Mouse (Mus musculus) ES-E14 (cell line): ENCODE measurements around the gene Nod1. TPM values are rescaled to one million over a fixed set of nuclear protein-coding genes. Genes with fewer than 3 reads are reported as not detected.
A peak's percentile ranks its signal among the peaks of the same experiment; 100 is the strongest.

Experiments
- DNase-seq: peaks from one replicate; pipeline ENCODE4 v3.0.0-alpha.2; 2013; ENCODE audit warnings: low read depth, low spot score
- H3K27ac ChIP-seq: 2 replicates; pipeline ENCODE4 v1.5.1; 2012; ENCODE audit warnings: low read depth, mild to moderate bottlenecking, low read length, moderate library complexity, mixed read lengths; ENCODE audit not compliant: poor library complexity, insufficient read depth, severe bottlenecking
- H3K36me3 ChIP-seq: 2 replicates; pipeline ENCODE4 v1.6.1; 2012; ENCODE audit warnings: mild to moderate bottlenecking, low read length, moderate library complexity, mixed read lengths; ENCODE audit not compliant: control insufficient read depth, poor library complexity, insufficient read depth, severe bottlenecking
- H3K4me1 ChIP-seq, 2 experiments: fragments of 150-350 bp in 1 of 2; sonication (generic) in 1 of 2; 2 replicates each; pipeline ENCODE4 v1.6.1; 2012; ENCODE audit warnings: low read length in 2 of 2, mild to moderate bottlenecking in 1 of 2, mixed read lengths in 1 of 2; ENCODE audit not compliant: control insufficient read depth in 2 of 2, insufficient read depth in 2 of 2, poor library complexity in 1 of 2
- H3K4me3 ChIP-seq, 2 experiments: fragments of 150-350 bp in 1 of 2; sonication (generic) in 1 of 2; 2 replicates each; pipeline ENCODE4 v1.5.1; 2012; ENCODE audit warnings: low read length in 2 of 2, low read depth in 1 of 2, mild to moderate bottlenecking in 1 of 2, mixed read lengths in 1 of 2; ENCODE audit not compliant: insufficient read depth in 1 of 2, poor library complexity in 1 of 2, severe bottlenecking in 1 of 2
- H3K9ac ChIP-seq: 2 replicates; pipeline ENCODE4 v1.6.1; 2012; ENCODE audit warnings: low read depth, mild to moderate bottlenecking, low read length, mixed read lengths; ENCODE audit not compliant: poor library complexity, insufficient read depth, severe bottlenecking
- H3K9me3 ChIP-seq: fragments of 150-350 bp; sonication (generic); 2 replicates; pipeline ENCODE4 v1.6.1; 2012; ENCODE audit warnings: low read depth, mild to moderate bottlenecking, low read length; ENCODE audit not compliant: control insufficient read depth, insufficient read depth
- CHD2 ChIP-seq: IDR thresholded peaks from 2 replicates; pipeline ENCODE4 v1.6.1; 2014; ENCODE audit warnings: mild to moderate bottlenecking, low read depth, low read length, inconsistent platforms
- HCFC1 ChIP-seq: IDR thresholded peaks from 2 replicates; pipeline ENCODE4 v1.6.1; 2012; ENCODE audit warnings: low read length, inconsistent platforms, borderline replicate concordance; ENCODE audit not compliant: insufficient read depth
- MAFK ChIP-seq: IDR thresholded peaks from 2 replicates; pipeline ENCODE4 v1.6.1; 2014; ENCODE audit warnings: mild to moderate bottlenecking, low read depth, low read length, inconsistent platforms; ENCODE audit not compliant: insufficient read depth
- ZC3H11A ChIP-seq: IDR thresholded peaks from 2 replicates; pipeline ENCODE4 v1.6.1; 2012; ENCODE audit warnings: low read depth, mild to moderate bottlenecking, inconsistent platforms, low read length, borderline replicate concordance
- ZNF384 ChIP-seq: IDR thresholded peaks from 2 replicates; pipeline ENCODE4 v1.6.1; 2012; ENCODE audit warnings: low read depth, low read length, inconsistent platforms
- in situ Hi-C, 2 experiments: fragments of 600-800 bp; cut with MboI; formaldehyde crosslinking; loops; one replicate each; pipeline ENCODE4 v1.15.1; 2025; ENCODE audit warnings: low sequenced_read_pairs in 2 of 2, inconsistent platforms in 1 of 2; ENCODE audit not compliant: unreplicated experiment in 2 of 2
- total RNA-seq: library from RNA; depleted of rRNA; stranded (reverse); fragments of 300-350 nt; gene quantifications from 2 replicates; pipeline ENCODE4 v1.2.3, GENCODE M21; 2012

The Nod1 gene
- total RNA-seq, 1 experiment, result 1.3 TPM

DNA sequence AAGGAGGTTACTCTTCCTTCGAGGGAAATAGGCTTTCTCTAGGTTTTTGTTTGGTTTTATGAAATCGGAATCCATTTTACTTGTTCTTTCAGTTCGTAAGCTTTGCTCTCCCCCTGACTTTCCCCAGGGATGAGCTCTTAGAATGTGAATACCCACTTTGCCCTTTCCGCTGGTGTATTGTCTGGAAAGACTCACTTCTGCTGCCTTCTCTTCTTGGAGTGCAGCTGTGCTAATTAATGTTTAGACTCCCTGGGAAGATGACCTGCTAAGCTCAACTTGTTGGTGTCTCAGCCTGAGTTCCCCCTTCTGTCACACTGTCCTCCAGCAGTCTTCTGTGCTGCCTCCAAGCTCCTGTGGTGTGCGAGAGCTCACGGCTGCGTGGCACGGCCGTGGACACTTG is 82.2 kb downstream of the Nod1 start:
- peaks cover 5% of the 10 kb centered on the region for H3K36me3 ChIP-seq
- in situ Hi-C loops, result no loop called here
- no peaks in the 10 kb centered on the region for H3K9me3 ChIP-seq
- H3K27ac ChIP-seq, result peak overlapping the region; percentile 64; the same call in 1 of the 2 replicates
- no peak for DNase-seq
- H3K4me1 ChIP-seq, result peaks cover 0 to 8% of the 10 kb centered on the region in 2 experiments; a peak in 3 of 4 replicates
- no peak overlapping the region for H3K4me3 ChIP-seq
- no peak for TF ChIP-seq ZC3H11A
- TF ChIP-seq MAFK, result no peak
- TF ChIP-seq HCFC1, result no peak
- TF ChIP-seq ZNF384, result no peak
- no peak for TF ChIP-seq CHD2
- H3K9ac ChIP-seq, result no peak overlapping the region

GRCm38 (mm10) chr6:54886195-54886594 is 86.2 kb downstream of the Nod1 start:
- H3K36me3 ChIP-seq, result peaks cover 3% of the 10 kb centered on the region
- no peak for TF ChIP-seq ZC3H11A
- TF ChIP-seq CHD2, result no peak
- no peak for TF ChIP-seq ZNF384
- no peak for TF ChIP-seq MAFK
- TF ChIP-seq HCFC1, result no peak
- DNase-seq, result no peak
- no peak overlapping the region for H3K27ac ChIP-seq
- no peak overlapping the region for H3K4me3 ChIP-seq
- in situ Hi-C loops, result no loop called here
- H3K9ac ChIP-seq, result no peak overlapping the region
- peaks cover 0 to 8% of the 10 kb centered on the region in 2 experiments; a peak in 3 of 4 replicates for H3K4me1 ChIP-seq
- H3K9me3 ChIP-seq, result no peaks in the 10 kb centered on the region

DNA sequence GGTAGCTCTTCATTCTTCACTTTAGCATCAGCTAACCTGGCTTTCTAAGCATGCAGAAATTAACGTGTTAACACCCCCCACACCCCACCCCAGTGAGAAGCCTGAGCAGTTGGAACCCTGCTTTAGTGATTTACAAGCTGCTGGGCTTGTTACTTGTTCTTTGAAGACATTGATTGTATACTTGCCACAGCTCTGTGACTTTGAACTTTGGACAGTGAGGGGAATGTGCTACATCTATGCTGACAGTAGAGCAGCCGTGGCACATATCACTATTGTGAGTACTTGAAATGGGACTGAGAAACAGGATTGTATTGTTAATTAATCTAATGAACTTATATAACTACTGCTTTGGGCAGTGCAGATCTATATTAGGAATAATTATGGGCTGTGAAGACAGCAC is 89.0 kb downstream of the Nod1 start:
- in situ Hi-C loops, result no loop called here
- no peak overlapping the region for H3K9ac ChIP-seq
- DNase-seq, result no peak
- TF ChIP-seq ZNF384 (no peak), CHD2 (no peak), ZC3H11A (no peak), HCFC1 (no peak), MAFK (no peak)
- H3K9me3 ChIP-seq, result no peaks in the 10 kb centered on the region
- peaks cover 0 to 2% of the 10 kb centered on the region in 2 experiments; a peak in 1 of 4 replicates for H3K4me1 ChIP-seq
- H3K27ac ChIP-seq, result no peak overlapping the region
- H3K4me3 ChIP-seq, result no peak overlapping the region
- peaks cover 2% of the 10 kb centered on the region for H3K36me3 ChIP-seq

DNA sequence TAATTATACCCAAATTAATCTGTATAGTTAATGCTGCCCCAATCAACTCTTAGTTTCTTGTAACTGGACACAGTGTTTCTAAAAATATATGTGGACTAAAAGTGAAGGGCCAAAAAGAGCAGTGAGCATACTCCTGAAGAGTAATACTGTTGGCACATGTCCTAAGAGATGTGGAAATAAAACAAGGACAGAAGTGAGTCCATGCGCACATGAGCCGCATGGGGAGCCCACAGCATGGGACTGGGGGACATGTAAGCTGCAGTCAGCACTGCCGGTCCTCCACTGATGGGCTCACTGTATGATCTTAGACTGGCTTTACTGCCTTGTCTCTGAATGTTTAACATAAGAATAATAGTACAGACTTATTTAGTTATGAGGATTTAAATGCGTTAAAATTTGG is 92.3 kb downstream of the Nod1 start:
- no peak overlapping the region for H3K4me3 ChIP-seq
- H3K36me3 ChIP-seq, result peaks cover 2% of the 10 kb centered on the region
- no peaks in the 10 kb centered on the region for H3K9me3 ChIP-seq
- DNase-seq, result no peak
- H3K9ac ChIP-seq, result no peak overlapping the region
- no peak overlapping the region for H3K27ac ChIP-seq
- in situ Hi-C loops, result no loop called here
- 0 out of 4 replicates have a peak, but pooled peaks cover 0 to 2% of the 10 kb centered on the region in 2 experiments for H3K4me1 ChIP-seq
- TF ChIP-seq MAFK (no peak), CHD2 (no peak), HCFC1 (no peak)

DNA sequence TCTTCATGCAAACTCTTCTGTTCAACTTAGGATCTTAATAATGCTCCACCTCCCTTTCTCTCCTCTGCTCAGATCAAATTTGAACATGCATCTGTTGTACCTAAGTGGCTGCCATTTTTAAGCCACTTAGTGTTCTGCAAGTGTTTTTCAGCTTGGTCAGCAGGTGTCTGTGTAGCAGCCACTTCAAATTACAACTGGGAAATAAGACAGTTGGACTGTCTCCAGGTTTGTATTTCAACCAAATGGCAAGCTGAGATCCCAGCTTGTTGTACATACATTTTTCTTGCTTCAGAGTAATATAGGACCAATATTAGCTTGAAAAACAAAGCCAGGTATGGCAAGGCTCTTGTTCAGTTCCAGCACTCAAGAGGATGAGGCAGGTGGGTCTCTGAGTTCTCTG is 93.9 kb downstream of the Nod1 start:
- no peak overlapping the region for H3K4me3 ChIP-seq
- TF ChIP-seq CHD2, result no peak
- TF ChIP-seq ZNF384, result no peak
- no peak for TF ChIP-seq ZC3H11A
- TF ChIP-seq HCFC1, result no peak
- TF ChIP-seq MAFK, result no peak
- peaks cover 2% of the 10 kb centered on the region for H3K36me3 ChIP-seq
- no peak overlapping the region for H3K27ac ChIP-seq
- in situ Hi-C loops, result no loop called here
- no peaks in the 10 kb centered on the region for H3K9me3 ChIP-seq
- no peak for DNase-seq
- no peak overlapping the region for H3K9ac ChIP-seq
- H3K4me1 ChIP-seq, result 0 out of 4 replicates have a peak, but pooled peaks cover 0 to 2% of the 10 kb centered on the region in 2 experiments
